Mouse (Mus musculus): ENCODE data around the gene Traf1. TPM values are rescaled to one million over a fixed set of nuclear protein-coding genes. Genes with fewer than 3 reads are reported as not detected.

The Traf1 gene
- polyA plus RNA-seq, 1 experiment from 2014 or later = 0.87 TPM

DNA sequence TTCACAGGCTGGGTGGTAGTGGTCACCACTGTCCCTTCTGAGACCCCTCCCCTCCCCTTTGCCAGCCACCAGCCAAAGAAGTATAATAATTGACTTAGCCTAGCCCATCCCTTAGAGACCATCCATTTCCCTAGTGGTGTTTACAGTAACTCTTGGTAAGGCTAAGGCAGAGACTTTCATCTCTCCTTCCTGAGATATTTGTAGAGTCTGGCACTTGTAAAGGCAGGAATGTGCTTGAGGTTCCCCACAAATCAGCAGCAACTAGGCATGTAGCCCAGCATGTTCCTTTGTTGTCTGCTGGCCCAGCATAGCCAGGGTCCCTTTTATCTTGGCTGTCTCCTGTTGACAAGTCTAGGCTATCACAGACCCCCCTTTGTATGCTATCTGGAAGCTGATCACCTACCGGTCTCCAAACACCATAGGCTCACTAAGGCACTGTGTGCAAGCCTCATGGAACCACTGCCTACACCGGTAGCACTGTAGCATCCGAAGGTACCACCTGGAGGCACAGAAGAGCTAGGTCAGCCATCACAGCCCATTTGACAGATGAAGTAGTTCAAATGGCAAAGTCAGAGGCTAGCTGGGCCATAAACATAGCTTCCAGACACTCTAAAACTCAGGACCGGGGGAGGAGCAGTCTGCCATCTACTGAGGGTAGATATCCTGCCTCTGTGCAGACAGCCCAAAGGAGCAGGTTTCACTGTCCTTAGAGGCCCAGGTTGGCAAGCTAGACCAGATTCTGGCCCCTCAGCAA lies 57.7 kb downstream of the Traf1 start:
- DNase-seq = no peak
- no peaks in the 10 kb centered on the region for H3K27me3 ChIP-seq (ENCODE audit: control insufficient read depth, insufficient read depth, low read length)
- 0 out of 2 replicates have a peak overlapping the region, but pooled peaks have one; percentile 32 for H3K9ac ChIP-seq (replicated peaks; ENCODE audit: low read length)
- no peaks in the 10 kb centered on the region for H3K36me3 ChIP-seq (ENCODE audit: control insufficient read depth, insufficient read depth, low read length)
- 78% methylated on average over 4 of the region's 4 CpGs for WGBS
- H3K4me1 ChIP-seq (ENCODE audit: control insufficient read depth, insufficient read depth, low read length) = no peaks in the 10 kb centered on the region
- ATAC-seq (ENCODE audit: low FRiP score, low TSS enrichment) = no peak
- peak overlapping the region; percentile 64 for H3K27ac ChIP-seq (replicated peaks; ENCODE audit: low read depth, low read length)
- no peak overlapping the region for H3K4me3 ChIP-seq (replicated peaks; ENCODE audit: low read depth, low read length)
- no peaks in the 10 kb centered on the region for H3K9me3 ChIP-seq (ENCODE audit: control insufficient read depth, low read length)
- peak overlapping the region; percentile 67 for H3K4me2 ChIP-seq (ENCODE audit: low read length)

GRCm38 (mm10) chr2:34903191-34903590 lies 58.4 kb downstream of the Traf1 start:
- no peak overlapping the region for H3K4me3 ChIP-seq (replicated peaks; ENCODE audit: low read depth, low read length)
- H3K9me3 ChIP-seq (ENCODE audit: control insufficient read depth, low read length) = no peaks in the 10 kb centered on the region
- H3K4me1 ChIP-seq (ENCODE audit: control insufficient read depth, insufficient read depth, low read length) = no peaks in the 10 kb centered on the region
- no peak overlapping the region for H3K27ac ChIP-seq (replicated peaks; ENCODE audit: low read depth, low read length)
- no peaks in the 10 kb centered on the region for H3K36me3 ChIP-seq (ENCODE audit: control insufficient read depth, insufficient read depth, low read length)
- DNase-seq (no peak), ATAC-seq (ENCODE audit: low FRiP score, low TSS enrichment) (no peak)
- no peaks in the 10 kb centered on the region for H3K27me3 ChIP-seq (ENCODE audit: control insufficient read depth, insufficient read depth, low read length)
- no peak overlapping the region for H3K9ac ChIP-seq (replicated peaks; ENCODE audit: low read length)
- H3K4me2 ChIP-seq (ENCODE audit: low read length) = no peak overlapping the region
- WGBS = 87% methylated on average over 7 of the region's 7 CpGs

GRCm38 (mm10) chr2:34902731-34903130 lies 58.8 kb downstream of the Traf1 start:
- no peak overlapping the region for H3K9ac ChIP-seq (replicated peaks; ENCODE audit: low read length)
- no peak overlapping the region for H3K27ac ChIP-seq (replicated peaks; ENCODE audit: low read depth, low read length)
- WGBS = 87% methylated on average over 6 of the region's 6 CpGs
- H3K4me1 ChIP-seq (ENCODE audit: control insufficient read depth, insufficient read depth, low read length) = no peaks in the 10 kb centered on the region
- no peaks in the 10 kb centered on the region for H3K36me3 ChIP-seq (ENCODE audit: control insufficient read depth, insufficient read depth, low read length)
- no peaks in the 10 kb centered on the region for H3K9me3 ChIP-seq (ENCODE audit: control insufficient read depth, low read length)
- no peak overlapping the region for H3K4me3 ChIP-seq (replicated peaks; ENCODE audit: low read depth, low read length)
- H3K4me2 ChIP-seq (ENCODE audit: low read length) = no peak overlapping the region
- no peaks in the 10 kb centered on the region for H3K27me3 ChIP-seq (ENCODE audit: control insufficient read depth, insufficient read depth, low read length)
- ATAC-seq (ENCODE audit: low FRiP score, low TSS enrichment) = no peak
- DNase-seq = no peak

- Histone ChIP-seq H3K27ac (replicated peaks; ENCODE audit: low read depth, low read length) (no peak overlapping the region), H3K9me3 (ENCODE audit: control insufficient read depth, low read length) (no peaks in the 10 kb centered on the region), H3K4me1 (ENCODE audit: control insufficient read depth, insufficient read depth, low read length) (no peaks in the 10 kb centered on the region), H3K4me2 (ENCODE audit: low read length) (no peak overlapping the region), H3K27me3 (ENCODE audit: control insufficient read depth, insufficient read depth, low read length) (no peaks in the 10 kb centered on the region), H3K4me3 (replicated peaks; ENCODE audit: low read depth, low read length) (no peak overlapping the region), H3K9ac (replicated peaks; ENCODE audit: low read length) (no peak overlapping the region), H3K36me3 (ENCODE audit: control insufficient read depth, insufficient read depth, low read length) (no peaks in the 10 kb centered on the region)
- DNase-seq (no peak), ATAC-seq (ENCODE audit: low FRiP score, low TSS enrichment) (no peak)
- WGBS = 74% methylated on average over 4 of the region's 4 CpGs
These were observed 59.8 kb downstream of the Traf1 start for GRCm38 (mm10) chr2:34901726-34902125.

- DNase-seq (no peak), ATAC-seq (ENCODE audit: low FRiP score, low TSS enrichment) (no peak)
- Histone ChIP-seq H3K27ac (replicated peaks; ENCODE audit: low read depth, low read length) (no peak overlapping the region), H3K9ac (replicated peaks; ENCODE audit: low read length) (no peak overlapping the region), H3K36me3 (ENCODE audit: control insufficient read depth, insufficient read depth, low read length) (no peaks in the 10 kb centered on the region), H3K4me1 (ENCODE audit: control insufficient read depth, insufficient read depth, low read length) (no peaks in the 10 kb centered on the region), H3K4me2 (ENCODE audit: low read length) (no peak overlapping the region), H3K9me3 (ENCODE audit: control insufficient read depth, low read length) (no peaks in the 10 kb centered on the region), H3K4me3 (replicated peaks; ENCODE audit: low read depth, low read length) (no peak overlapping the region), H3K27me3 (ENCODE audit: control insufficient read depth, insufficient read depth, low read length) (no peaks in the 10 kb centered on the region)
- 81% methylated on average over 1 of the region's 1 CpGs for WGBS
These were observed 61.2 kb downstream of the Traf1 start for GRCm38 (mm10) chr2:34900412-34900811.

DNA sequence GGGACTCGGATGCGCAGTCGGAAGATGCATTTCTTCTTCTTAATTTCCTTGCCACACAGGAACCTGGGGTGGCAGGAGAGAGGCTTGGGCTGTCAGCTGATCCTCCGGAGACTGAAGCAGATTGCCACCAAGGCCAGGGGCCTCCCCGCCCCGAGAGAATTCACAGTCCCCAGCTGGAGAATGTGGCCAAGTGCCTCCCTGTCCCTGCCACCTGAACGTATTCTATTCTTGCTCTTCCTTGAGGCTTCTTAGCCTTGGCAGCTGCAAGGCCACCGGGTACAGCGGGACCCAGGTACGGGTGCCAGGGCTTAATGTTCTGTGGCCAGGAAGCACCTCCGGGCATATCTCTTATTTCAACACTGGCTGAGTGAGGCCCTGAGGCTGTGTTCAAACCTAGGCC lies 61.9 kb downstream of the Traf1 start:
- 87% methylated on average over 11 of the region's 11 CpGs for WGBS
- Histone ChIP-seq H3K27me3 (ENCODE audit: control insufficient read depth, insufficient read depth, low read length) (no peaks in the 10 kb centered on the region), H3K27ac (replicated peaks; ENCODE audit: low read depth, low read length) (no peak overlapping the region), H3K4me2 (ENCODE audit: low read length) (no peak overlapping the region), H3K36me3 (ENCODE audit: control insufficient read depth, insufficient read depth, low read length) (no peaks in the 10 kb centered on the region), H3K9me3 (ENCODE audit: control insufficient read depth, low read length) (no peaks in the 10 kb centered on the region), H3K4me1 (ENCODE audit: control insufficient read depth, insufficient read depth, low read length) (no peaks in the 10 kb centered on the region), H3K9ac (replicated peaks; ENCODE audit: low read length) (no peak overlapping the region), H3K4me3 (replicated peaks; ENCODE audit: low read depth, low read length) (no peak overlapping the region)
- ATAC-seq (ENCODE audit: low FRiP score, low TSS enrichment) (no peak), DNase-seq (no peak)

DNA sequence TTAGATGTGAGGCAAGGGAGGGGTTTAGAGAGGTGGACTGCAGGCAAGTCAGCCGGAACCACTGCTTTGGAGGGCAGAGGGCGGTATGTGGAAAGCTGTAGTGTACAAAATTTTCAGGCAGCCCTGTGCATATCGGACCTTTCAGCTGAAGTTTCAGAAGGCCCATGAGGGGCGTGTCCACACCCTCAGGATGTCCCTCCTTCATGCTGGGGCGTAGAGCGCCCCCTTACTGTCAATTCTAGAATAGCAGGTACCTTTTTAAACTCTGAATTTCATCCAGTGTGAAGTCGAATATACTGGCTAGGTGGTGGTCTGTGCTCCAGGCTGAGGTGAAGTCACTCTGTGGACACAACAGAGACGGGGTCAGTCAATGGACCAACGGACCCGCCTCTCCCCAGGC lies 63.8 kb downstream of the Traf1 start:
- no peak for ATAC-seq (ENCODE audit: low FRiP score, low TSS enrichment)
- no peaks in the 10 kb centered on the region for H3K4me1 ChIP-seq (ENCODE audit: control insufficient read depth, insufficient read depth, low read length)
- WGBS = 19% methylated on average over 10 of the region's 10 CpGs
- H3K27ac ChIP-seq (replicated peaks; ENCODE audit: low read depth, low read length) = no peak overlapping the region
- H3K4me2 ChIP-seq (ENCODE audit: low read length) = no peak overlapping the region
- H3K27me3 ChIP-seq (ENCODE audit: control insufficient read depth, insufficient read depth, low read length) = no peaks in the 10 kb centered on the region
- H3K9ac ChIP-seq (replicated peaks; ENCODE audit: low read length) = no peak overlapping the region
- no peaks in the 10 kb centered on the region for H3K9me3 ChIP-seq (ENCODE audit: control insufficient read depth, low read length)
- no peaks in the 10 kb centered on the region for H3K36me3 ChIP-seq (ENCODE audit: control insufficient read depth, insufficient read depth, low read length)
- no peak overlapping the region for H3K4me3 ChIP-seq (replicated peaks; ENCODE audit: low read depth, low read length)
- DNase-seq = peak; percentile 18

DNA sequence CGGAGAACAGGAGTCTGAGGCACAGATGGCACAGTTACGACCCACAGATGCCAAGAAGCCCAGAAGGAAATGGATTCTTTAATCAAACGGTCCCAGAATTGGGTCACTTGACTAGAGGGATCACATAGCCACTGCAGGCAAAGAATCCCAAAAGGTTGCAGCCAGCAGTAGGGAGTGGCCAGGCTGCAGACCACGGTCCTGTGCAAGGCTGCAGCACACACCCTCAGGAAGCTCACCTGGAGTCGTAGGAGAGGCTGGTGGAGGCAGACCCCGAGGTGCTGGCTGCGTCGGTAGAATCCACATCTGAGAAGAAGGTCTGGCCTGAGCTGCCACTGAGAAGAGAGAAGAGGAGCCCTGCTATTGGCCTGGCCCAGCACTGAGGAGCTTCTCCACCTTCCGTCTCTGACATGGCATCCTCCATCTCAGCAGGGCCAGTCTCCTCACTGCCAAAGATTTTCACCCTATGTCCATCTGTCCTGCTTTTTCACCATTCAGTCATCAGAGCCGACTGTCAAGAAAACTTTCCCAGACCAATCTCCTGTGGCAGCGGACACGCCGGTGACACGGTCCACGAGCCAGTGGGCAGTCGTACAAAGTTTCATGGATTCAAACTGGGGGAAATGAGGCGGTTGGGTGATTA lies 64.6 kb downstream of the Traf1 start:
- H3K9me3 ChIP-seq (ENCODE audit: control insufficient read depth, low read length) = no peaks in the 10 kb centered on the region
- H3K4me2 ChIP-seq (ENCODE audit: low read length) = no peak overlapping the region
- no peaks in the 10 kb centered on the region for H3K27me3 ChIP-seq (ENCODE audit: control insufficient read depth, insufficient read depth, low read length)
- no peak overlapping the region for H3K4me3 ChIP-seq (replicated peaks; ENCODE audit: low read depth, low read length)
- no peak for ATAC-seq (ENCODE audit: low FRiP score, low TSS enrichment)
- DNase-seq = no peak
- H3K4me1 ChIP-seq (ENCODE audit: control insufficient read depth, insufficient read depth, low read length) = no peaks in the 10 kb centered on the region
- no peaks in the 10 kb centered on the region for H3K36me3 ChIP-seq (ENCODE audit: control insufficient read depth, insufficient read depth, low read length)
- H3K9ac ChIP-seq (replicated peaks; ENCODE audit: low read length) = no peak overlapping the region
- H3K27ac ChIP-seq (replicated peaks; ENCODE audit: low read depth, low read length) = no peak overlapping the region
- 88% methylated on average over 17 of the region's 17 CpGs for WGBS

All from midbrain, embryonic 14.5 days (tissue).